Mouse (Mus musculus): ENCODE results near the gene Tspan17. TPM values are rescaled to one million over a fixed set of nuclear protein-coding genes. Genes with fewer than 3 reads are reported as not detected.
A peak's percentile ranks its signal among the peaks of the same experiment; 100 is the strongest.
"Not testable (repeated sequence)": the region's sequence is repeated elsewhere in the genome, so short reads cannot be mapped to it uniquely, and the experiment has no call there.

Tspan17 gene
- polyA plus RNA-seq, 1 experiment from 2014 or later = 8.7 TPM

DNA sequence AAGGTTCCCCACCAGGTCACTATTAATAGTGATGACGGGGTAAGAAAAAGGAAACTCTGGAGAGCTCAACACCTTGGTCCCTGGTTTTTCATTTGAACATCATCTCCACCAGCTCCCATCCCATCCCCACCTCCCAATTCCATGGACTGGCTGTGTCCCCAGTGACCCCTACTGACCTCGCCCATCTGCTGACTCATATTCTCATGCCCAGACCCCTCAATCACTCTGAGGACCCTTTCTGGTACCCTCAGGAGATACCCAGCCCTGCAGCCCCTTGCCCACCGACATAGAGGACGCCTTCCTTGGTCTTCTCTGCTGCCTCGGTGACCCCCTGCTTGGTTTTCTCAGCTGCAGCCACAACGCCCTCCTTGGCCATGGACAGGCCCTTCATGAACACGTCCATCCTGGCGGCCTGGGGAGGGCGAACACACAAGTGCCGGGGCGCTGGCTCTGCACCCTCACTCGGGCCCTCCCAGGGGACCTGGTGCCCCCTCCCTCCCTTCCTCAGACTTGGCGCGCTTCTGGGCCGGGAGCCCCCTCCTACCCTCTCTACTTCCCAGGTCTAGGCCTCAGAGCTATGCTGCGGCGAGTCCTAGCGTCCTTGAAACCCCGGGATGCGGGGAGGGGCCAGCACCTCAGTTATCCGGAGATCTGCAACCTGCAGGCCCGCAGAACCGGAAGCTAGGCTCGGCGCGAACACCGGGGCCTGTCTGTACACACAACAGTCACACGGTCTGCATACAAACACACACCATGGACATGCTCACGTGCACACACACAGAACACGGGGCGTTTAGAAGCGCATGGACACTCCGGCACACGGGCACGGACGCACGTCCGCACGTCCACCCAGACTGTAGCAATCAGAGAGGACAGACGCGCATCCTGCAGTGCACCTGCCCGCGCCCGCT is 23.6 kb upstream of the Tspan17 start:
- no peak overlapping the region for H3K9ac ChIP-seq
- no peak for TF ChIP-seq CTCF (IDR thresholded peaks at IDR 0.05; ENCODE audit: low read depth)
- H3K36me3 ChIP-seq (ENCODE audit: insufficient read depth) = no peaks in the 10 kb centered on the region
- 6% methylated on average over 44 of the region's 44 CpGs for WGBS
- DNase-seq (no peak), ATAC-seq (ENCODE audit: insufficient read depth) (no peak)
- H3K9me3 ChIP-seq (ENCODE audit: low read depth, low read length) = no peaks in the 10 kb centered on the region
- no peaks in the 10 kb centered on the region for H3K4me1 ChIP-seq (ENCODE audit: insufficient read depth)
- peak overlapping the region; percentile 21; the same call in 1 of the 2 replicates for H3K4me3 ChIP-seq (ENCODE audit: low read depth, low read length)
- peak overlapping the region; percentile 51 for H3K4me2 ChIP-seq
- H3K27ac ChIP-seq (ENCODE audit: low read depth) = no peak overlapping the region
- peaks cover 46% of the 10 kb centered on the region for H3K27me3 ChIP-seq (ENCODE audit: insufficient read depth, low read length)

DNA sequence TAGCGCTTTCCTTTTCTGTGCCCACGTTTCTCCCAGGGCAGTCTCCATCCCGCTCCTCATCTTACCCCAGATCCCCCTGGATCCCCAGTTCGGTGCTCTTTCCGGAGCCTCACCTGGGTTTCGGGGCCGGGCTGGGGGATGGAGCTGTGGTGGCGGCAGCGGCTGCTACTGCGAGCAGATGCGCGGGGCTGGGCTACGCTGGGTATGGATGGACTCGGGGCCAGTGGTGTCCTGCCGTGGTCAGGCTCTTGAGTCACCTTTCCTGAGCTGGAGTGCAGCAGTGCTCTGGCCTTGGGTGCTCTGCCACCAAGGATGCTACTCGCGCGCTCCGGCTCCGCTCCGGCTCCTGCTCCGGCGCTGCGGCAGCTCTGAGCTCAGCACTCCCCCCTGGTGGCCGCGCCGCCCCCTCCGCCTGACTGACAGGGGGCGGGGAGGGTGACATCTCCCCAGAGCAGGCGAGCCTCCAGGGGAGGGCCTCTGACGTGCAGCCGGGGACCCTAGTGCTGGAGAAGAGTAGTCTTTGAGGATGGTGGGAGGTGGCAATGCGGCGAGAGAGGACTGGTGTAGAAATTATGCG is 22.9 kb upstream of the Tspan17 start, which contains the start of gene Sncb:
Gene Sncb, minus strand, starts transcription at position 404 of the 577 bp plus-strand sequence.
- Histone ChIP-seq H3K4me2 (peak within 1 kb of the TSS; percentile 51), H3K4me3 (ENCODE audit: low read depth, low read length) (peak within 1 kb of the TSS; percentile 21; the same call in 1 of the 2 replicates), H3K9ac (no peak within 1 kb of the TSS), H3K27me3 (ENCODE audit: insufficient read depth, low read length) (peaks cover 46% of the 10 kb centered on the region), H3K36me3 (ENCODE audit: insufficient read depth) (no peaks in the 10 kb centered on the region), H3K9me3 (ENCODE audit: low read depth, low read length) (no peaks in the 10 kb centered on the region), H3K27ac (ENCODE audit: low read depth) (no peak within 1 kb of the TSS), H3K4me1 (ENCODE audit: insufficient read depth) (no peaks in the 10 kb centered on the region)
- under 1% methylated on average over 35 of the region's 35 CpGs for WGBS
- peak; percentile 28; the same call in 1 of the 2 replicates for ATAC-seq (ENCODE audit: insufficient read depth)
- DNase-seq = peak; percentile 75
- TF ChIP-seq CTCF (IDR thresholded peaks at IDR 0.05; ENCODE audit: low read depth) = peak; percentile 76

DNA sequence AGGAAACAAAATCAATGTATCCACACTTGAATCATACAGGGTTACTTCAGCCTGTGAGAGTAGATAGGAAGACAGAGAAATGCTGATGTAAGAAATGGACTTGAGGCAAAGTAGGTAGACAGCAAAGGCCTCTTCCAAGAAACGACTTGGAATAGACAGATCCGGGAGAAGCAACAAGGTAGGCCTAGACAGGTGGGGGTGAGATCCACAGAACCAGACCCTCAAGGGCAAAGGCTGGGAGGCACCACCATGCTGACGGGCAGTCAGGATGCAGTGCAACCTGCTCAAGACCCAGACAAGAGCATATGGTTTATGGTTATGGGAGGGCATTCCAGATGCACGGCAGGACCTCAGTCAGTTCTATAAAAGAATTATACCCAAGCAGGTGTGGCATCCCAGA is 22.2 kb upstream of the Tspan17 start:
- DNase-seq = no peak
- peaks cover 46% of the 10 kb centered on the region for H3K27me3 ChIP-seq (ENCODE audit: insufficient read depth, low read length)
- no peak overlapping the region for H3K9ac ChIP-seq
- H3K4me3 ChIP-seq (ENCODE audit: low read depth, low read length) = no peak overlapping the region
- H3K27ac ChIP-seq (ENCODE audit: low read depth) = no peak overlapping the region
- TF ChIP-seq CTCF (IDR thresholded peaks at IDR 0.05; ENCODE audit: low read depth) = no peak
- WGBS = 74% methylated on average over 4 of the region's 4 CpGs
- no peak overlapping the region for H3K4me2 ChIP-seq
- no peak for ATAC-seq (ENCODE audit: insufficient read depth)
- H3K9me3 ChIP-seq (ENCODE audit: low read depth, low read length) = no peaks in the 10 kb centered on the region
- H3K4me1 ChIP-seq (ENCODE audit: insufficient read depth) = no peaks in the 10 kb centered on the region
- no peaks in the 10 kb centered on the region for H3K36me3 ChIP-seq (ENCODE audit: insufficient read depth)

DNA sequence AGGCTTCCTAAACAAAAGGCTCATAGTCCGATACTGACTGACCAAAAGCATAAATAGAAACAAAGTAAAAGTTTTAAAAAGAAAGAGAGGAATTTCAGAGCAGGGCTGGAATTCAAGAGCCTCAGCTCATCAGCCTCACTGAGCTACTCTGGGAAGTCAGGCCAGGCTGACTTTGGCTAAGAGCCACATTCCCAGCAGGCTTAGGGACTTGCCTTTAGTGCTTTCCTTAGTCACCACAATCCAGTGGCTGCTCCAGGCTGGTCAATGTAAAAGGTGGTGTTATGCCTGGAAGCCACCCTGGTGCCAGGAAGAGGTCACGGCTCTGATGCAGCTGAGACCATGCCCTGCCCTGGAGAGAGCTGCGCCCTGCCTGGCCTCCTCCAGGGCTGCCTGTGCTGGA is 8.6 kb upstream of the Tspan17 start:
- Histone ChIP-seq H3K4me3 (ENCODE audit: low read depth, low read length) (no peak overlapping the region), H3K4me1 (ENCODE audit: insufficient read depth) (no peaks in the 10 kb centered on the region), H3K27ac (ENCODE audit: low read depth) (no peak overlapping the region), H3K36me3 (ENCODE audit: insufficient read depth) (no peaks in the 10 kb centered on the region), H3K27me3 (ENCODE audit: insufficient read depth, low read length) (no peaks in the 10 kb centered on the region), H3K4me2 (no peak overlapping the region), H3K9ac (no peak overlapping the region), H3K9me3 (ENCODE audit: low read depth, low read length) (no peaks in the 10 kb centered on the region)
- 70% methylated on average over 3 of the region's 3 CpGs for WGBS
- TF ChIP-seq CTCF (IDR thresholded peaks at IDR 0.05; ENCODE audit: low read depth) = no peak
- no peak for ATAC-seq (ENCODE audit: insufficient read depth)
- peak; percentile 76 for DNase-seq

DNA sequence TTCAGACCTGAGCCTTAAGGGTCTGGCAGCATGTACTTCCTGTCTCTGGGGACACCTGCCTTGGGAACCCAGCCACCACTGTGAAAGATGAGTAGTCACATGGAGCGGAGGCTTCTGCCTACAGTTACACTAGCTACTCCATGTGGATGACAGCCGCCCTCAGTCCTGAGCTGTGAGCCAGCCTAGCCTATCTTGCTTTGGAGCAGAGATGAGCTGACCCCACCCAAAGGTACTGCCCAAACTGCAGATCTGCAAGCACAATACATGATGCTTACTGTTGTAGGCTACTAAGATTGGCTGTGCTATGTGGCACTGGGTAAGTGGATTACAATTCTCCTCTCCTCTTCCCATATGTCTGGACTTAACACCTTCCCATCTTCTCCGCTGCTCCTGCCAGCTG is 8.1 kb upstream of the Tspan17 start:
- H3K27ac ChIP-seq (ENCODE audit: low read depth) = no peak overlapping the region
- H3K4me3 ChIP-seq (ENCODE audit: low read depth, low read length) = no peak overlapping the region
- no peaks in the 10 kb centered on the region for H3K27me3 ChIP-seq (ENCODE audit: insufficient read depth, low read length)
- TF ChIP-seq CTCF (IDR thresholded peaks at IDR 0.05; ENCODE audit: low read depth) = no peak
- H3K9me3 ChIP-seq (ENCODE audit: low read depth, low read length) = no peaks in the 10 kb centered on the region
- no peaks in the 10 kb centered on the region for H3K4me1 ChIP-seq (ENCODE audit: insufficient read depth)
- ATAC-seq (ENCODE audit: insufficient read depth) (no peak), DNase-seq (no peak)
- no peaks in the 10 kb centered on the region for H3K36me3 ChIP-seq (ENCODE audit: insufficient read depth)
- no peak overlapping the region for H3K9ac ChIP-seq
- no peak overlapping the region for H3K4me2 ChIP-seq
- 75% methylated on average over 3 of the region's 3 CpGs for WGBS

DNA sequence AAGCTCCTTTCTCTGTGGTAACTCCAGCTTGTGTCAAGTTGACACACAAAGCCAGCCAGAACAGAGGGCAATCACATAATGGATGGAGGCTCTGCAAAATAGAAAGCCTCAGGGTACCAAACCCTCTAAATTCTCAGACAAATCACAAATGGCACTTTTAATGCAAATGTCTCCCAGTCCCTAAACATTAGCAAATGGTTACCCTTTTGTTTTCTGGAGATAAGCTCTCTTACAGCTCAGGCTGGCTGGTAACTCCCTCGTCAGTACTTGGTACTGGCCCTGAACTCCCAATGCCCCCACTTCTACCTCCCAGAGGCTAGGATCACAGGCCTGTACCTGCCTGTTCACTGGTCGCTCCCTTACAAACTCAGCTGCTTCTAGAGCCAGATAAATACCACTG is 5.9 kb upstream of the Tspan17 start:
- H3K4me1 ChIP-seq (ENCODE audit: insufficient read depth) = no peaks in the 10 kb centered on the region
- ATAC-seq (ENCODE audit: insufficient read depth) (no peak), DNase-seq (no peak)
- no peak overlapping the region for H3K9ac ChIP-seq
- no peaks in the 10 kb centered on the region for H3K9me3 ChIP-seq (ENCODE audit: low read depth, low read length)
- H3K4me2 ChIP-seq = no peak overlapping the region
- TF ChIP-seq CTCF (IDR thresholded peaks at IDR 0.05; ENCODE audit: low read depth) = no peak
- 33% methylated on average over 2 of the region's 2 CpGs for WGBS
- no peak overlapping the region for H3K27ac ChIP-seq (ENCODE audit: low read depth)
- H3K4me3 ChIP-seq (ENCODE audit: low read depth, low read length) = no peak overlapping the region
- no peaks in the 10 kb centered on the region for H3K36me3 ChIP-seq (ENCODE audit: insufficient read depth)
- no peaks in the 10 kb centered on the region for H3K27me3 ChIP-seq (ENCODE audit: insufficient read depth, low read length)

DNA sequence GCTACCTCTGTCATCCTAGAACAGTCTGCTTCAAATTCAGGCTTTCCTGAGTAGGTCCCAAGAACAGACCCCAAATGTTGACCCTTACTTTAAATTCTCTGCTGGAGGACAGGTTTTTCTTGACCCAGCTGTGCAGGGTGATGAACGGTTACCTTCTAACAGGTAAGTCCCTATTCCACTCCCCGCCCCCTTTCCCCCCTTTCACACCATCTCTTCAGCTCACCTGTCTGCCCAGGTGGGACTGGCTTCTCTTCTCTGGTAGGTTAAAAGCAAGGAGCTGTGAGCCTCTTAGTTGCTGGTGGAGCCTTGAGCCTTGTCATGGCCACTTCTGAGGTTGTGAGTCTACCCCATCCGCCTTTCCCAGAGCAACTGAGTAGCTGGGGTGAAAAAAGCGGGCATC is 5.5 kb upstream of the Tspan17 start, which contains the start of gene Eif4e1b:
Gene Eif4e1b, plus strand, starts transcription at position 301 of the 400 bp plus-strand sequence.
- Histone ChIP-seq H3K4me2 (no peak within 1 kb of the TSS), H3K4me3 (ENCODE audit: low read depth, low read length) (no peak within 1 kb of the TSS), H3K9ac (no peak within 1 kb of the TSS), H3K27ac (ENCODE audit: low read depth) (no peak within 1 kb of the TSS), H3K4me1 (ENCODE audit: insufficient read depth) (no peaks in the 10 kb centered on the region), H3K36me3 (ENCODE audit: insufficient read depth) (no peaks in the 10 kb centered on the region), H3K27me3 (ENCODE audit: insufficient read depth, low read length) (no peaks in the 10 kb centered on the region), H3K9me3 (ENCODE audit: low read depth, low read length) (no peaks in the 10 kb centered on the region)
- WGBS = 77% methylated on average over 4 of the region's 4 CpGs
- no peak for DNase-seq
- TF ChIP-seq CTCF (IDR thresholded peaks at IDR 0.05; ENCODE audit: low read depth) = no peak
- no peak for ATAC-seq (ENCODE audit: insufficient read depth)

DNA sequence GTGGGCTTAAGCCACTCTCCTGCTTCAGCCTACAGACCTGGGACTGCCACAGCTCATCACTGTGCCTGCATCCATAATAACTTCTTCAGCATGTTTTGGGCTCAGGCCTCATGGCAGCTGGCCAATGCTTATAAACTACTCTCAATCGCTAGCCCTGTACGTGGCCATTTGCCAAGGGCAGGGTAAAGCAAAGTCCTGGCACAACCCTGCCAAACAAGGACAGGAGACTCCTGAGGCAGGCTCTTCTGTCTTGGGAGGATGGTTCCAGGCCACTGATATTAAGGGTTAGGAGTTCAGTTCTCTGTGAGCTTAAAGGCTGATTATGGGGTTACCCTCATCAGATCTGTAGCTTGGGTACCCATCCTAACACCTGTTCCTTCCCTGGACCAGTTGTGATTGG is 1.6 kb upstream of the Tspan17 start:
- not testable (repeated sequence) for H3K4me2 ChIP-seq; H3K36me3 ChIP-seq (ENCODE audit: insufficient read depth); DNase-seq; H3K4me3 ChIP-seq (ENCODE audit: low read depth, low read length); H3K9me3 ChIP-seq (ENCODE audit: low read depth, low read length); H3K9ac ChIP-seq; ATAC-seq (ENCODE audit: insufficient read depth); H3K27ac ChIP-seq (ENCODE audit: low read depth); H3K4me1 ChIP-seq (ENCODE audit: insufficient read depth)
- 37% methylated on average over 2 of the region's 2 CpGs for WGBS
- peaks cover 11% of the 10 kb centered on the region; the same call in 1 of the 2 replicates for H3K27me3 ChIP-seq (ENCODE audit: insufficient read depth, low read length)
